Mouse (Mus musculus) lung, postnatal 0 days (tissue): ENCODE results near the gene Rpl41. TPM values are rescaled to one million over a fixed set of nuclear protein-coding genes. Genes with fewer than 3 reads are reported as not detected.

Experiments
- ATAC-seq: fragments of 200-750 bp; cut with Nextera tagmentation; 2 replicates; pipeline ENCODE4 v1.8.0; 2017; ENCODE audit warnings: moderate library complexity
- DNase-seq: peaks from one replicate; pipeline ENCODE4 v3.0.0-alpha.2; 2016; ENCODE audit warnings: low spot score
- H3K27ac ChIP-seq: fragments of 300-500 bp; sonication (generic); 2 replicates; pipeline ENCODE4 v1.5.1; 2014; ENCODE audit warnings: antibody characterized with exemption, mild to moderate bottlenecking, low read length, mixed read lengths
- H3K27me3 ChIP-seq: fragments of 300-500 bp; sonication (generic); replicated peaks from 2 replicates; pipeline ENCODE4 v1.6.1; 2014; ENCODE audit warnings: low read length, mixed read lengths; ENCODE audit not compliant: insufficient read depth
- H3K36me3 ChIP-seq: fragments of 300-500 bp; sonication (generic); 2 replicates; pipeline ENCODE4 v1.6.1; 2014; ENCODE audit warnings: low read length, mixed read lengths; ENCODE audit not compliant: insufficient read depth
- H3K4me1 ChIP-seq: fragments of 300-500 bp; sonication (generic); 2 replicates; pipeline ENCODE4 v1.6.1; 2014; ENCODE audit warnings: antibody characterized with exemption, low read depth, low read length, mixed read lengths; ENCODE audit not compliant: insufficient read depth
- H3K4me2 ChIP-seq: fragments of 300-500 bp; sonication (generic); replicated peaks from 2 replicates; pipeline ENCODE4 v1.6.1; 2014; ENCODE audit warnings: low read depth, mild to moderate bottlenecking, low read length, moderate library complexity, mixed read lengths
- H3K4me3 ChIP-seq: fragments of 300-500 bp; sonication (generic); 2 replicates; pipeline ENCODE4 v1.5.1; 2014; ENCODE audit warnings: low read depth, low read length
- H3K9ac ChIP-seq: fragments of 300-500 bp; sonication (generic); replicated peaks from 2 replicates; pipeline ENCODE4 v1.6.1; 2014; ENCODE audit warnings: low read depth, mild to moderate bottlenecking
- H3K9me3 ChIP-seq: fragments of 300-500 bp; sonication (generic); 2 replicates; pipeline ENCODE4 v1.6.1; 2016; ENCODE audit warnings: low read length, mixed read lengths
- CTCF ChIP-seq: IDR thresholded peaks from 2 replicates; pipeline ENCODE4 v1.5.1; 2016; ENCODE audit warnings: antibody characterized with exemption, mild to moderate bottlenecking
- EP300 ChIP-seq: IDR thresholded peaks from 2 replicates; pipeline ENCODE4 v1.6.1; 2016; ENCODE audit warnings: antibody characterized with exemption, mild to moderate bottlenecking, control low read depth
- WGBS: fragments of 180-500 bp; shearing (Covaris S2); extraction: QIAGEN DNeasy Blood & Tissue Kit; methylation state at CpG from one replicate; pipeline ENCODE4 v1.1.7; 2014; 5-methylcytosine and 5-hydroxymethylcytosine counted together
- polyA plus RNA-seq: library from polyadenylated mRNA; unstranded; fragments of >200 nt; fragmentation: Nextera tagmentation; extraction: Ambion mirVana; gene quantifications from 2 replicates; pipeline ENCODE4 v1.2.1, GENCODE M21; 2015

Rpl41 gene
- polyA plus RNA-seq, 1 experiment from 2014 or later: 3,267 TPM

DNA sequence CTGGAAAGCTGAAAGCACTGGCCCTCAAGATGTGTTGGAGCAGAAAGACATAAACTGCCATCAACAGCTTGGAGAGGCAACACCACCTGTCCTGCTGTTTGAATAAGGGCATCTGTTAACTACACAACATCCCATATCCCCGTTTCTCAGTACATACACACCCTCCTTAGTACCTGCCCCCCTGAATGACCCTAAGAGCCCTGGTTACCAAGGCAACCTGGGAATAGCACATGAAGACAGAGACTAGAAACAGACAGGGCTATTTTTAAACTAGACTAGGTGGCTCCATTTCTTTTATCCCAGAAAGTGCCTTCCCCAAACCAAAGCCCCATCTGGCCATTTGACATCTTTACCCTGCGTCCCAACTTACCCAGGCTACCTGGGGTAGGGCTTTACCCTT lies 6.0 kb downstream of the Rpl41 start:
- Histone ChIP-seq H3K4me1 (no peaks in the 10 kb centered on the region; the same call in 1 of the 2 replicates), H3K4me3 (no peak overlapping the region), H3K27ac (no peak overlapping the region), H3K9ac (no peak overlapping the region), H3K9me3 (no peaks in the 10 kb centered on the region), H3K36me3 (peaks cover 23% of the 10 kb centered on the region; the same call in 1 of the 2 replicates), H3K27me3 (no peaks in the 10 kb centered on the region), H3K4me2 (no peak overlapping the region)
- DNase-seq (no peak), ATAC-seq (no peak)
- no peak for TF ChIP-seq EP300
- no peak for TF ChIP-seq CTCF
- 53% methylated on average over 2 of the region's 2 CpGs for WGBS

DNA sequence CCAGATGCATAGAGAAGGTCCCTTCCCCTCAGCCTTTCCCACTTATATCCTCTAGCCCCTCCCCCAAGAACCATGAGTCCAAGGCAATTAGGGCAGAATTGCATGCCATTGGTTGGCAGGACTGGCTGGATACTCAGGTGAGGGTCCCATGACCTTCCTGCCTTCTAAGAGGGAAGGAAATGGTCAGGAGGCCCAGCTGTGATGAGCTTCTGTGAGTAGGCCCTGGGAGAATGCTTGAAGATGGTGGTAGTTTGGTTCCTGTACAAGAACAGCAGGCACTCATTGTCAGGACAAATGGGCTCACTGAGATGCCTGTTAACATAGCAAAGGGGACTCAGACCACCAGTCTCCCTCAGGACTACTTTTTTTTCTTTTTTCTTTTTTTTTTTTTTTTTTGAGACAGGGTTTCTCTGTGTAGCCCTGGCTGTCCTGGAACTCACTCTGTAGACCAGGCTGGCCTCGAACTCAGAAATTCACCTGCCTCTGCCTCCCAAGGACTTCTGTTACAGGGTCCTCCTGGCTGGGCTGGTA lies 10.7 kb downstream of the Rpl41 start:
- TF ChIP-seq CTCF (no peak), EP300 (no peak)
- no peak for ATAC-seq
- no peaks in the 10 kb centered on the region for H3K27me3 ChIP-seq
- no peak for DNase-seq
- no peaks in the 10 kb centered on the region for H3K9me3 ChIP-seq
- H3K27ac ChIP-seq: no peak overlapping the region
- H3K36me3 ChIP-seq: peaks cover 6% of the 10 kb centered on the region; the same call in 1 of the 2 replicates
- no peaks in the 10 kb centered on the region for H3K4me1 ChIP-seq
- no peak overlapping the region for H3K4me3 ChIP-seq
- H3K4me2 ChIP-seq: no peak overlapping the region
- H3K9ac ChIP-seq: no peak overlapping the region
- 100% methylated on average over 1 of the region's 1 CpGs for WGBS

DNA sequence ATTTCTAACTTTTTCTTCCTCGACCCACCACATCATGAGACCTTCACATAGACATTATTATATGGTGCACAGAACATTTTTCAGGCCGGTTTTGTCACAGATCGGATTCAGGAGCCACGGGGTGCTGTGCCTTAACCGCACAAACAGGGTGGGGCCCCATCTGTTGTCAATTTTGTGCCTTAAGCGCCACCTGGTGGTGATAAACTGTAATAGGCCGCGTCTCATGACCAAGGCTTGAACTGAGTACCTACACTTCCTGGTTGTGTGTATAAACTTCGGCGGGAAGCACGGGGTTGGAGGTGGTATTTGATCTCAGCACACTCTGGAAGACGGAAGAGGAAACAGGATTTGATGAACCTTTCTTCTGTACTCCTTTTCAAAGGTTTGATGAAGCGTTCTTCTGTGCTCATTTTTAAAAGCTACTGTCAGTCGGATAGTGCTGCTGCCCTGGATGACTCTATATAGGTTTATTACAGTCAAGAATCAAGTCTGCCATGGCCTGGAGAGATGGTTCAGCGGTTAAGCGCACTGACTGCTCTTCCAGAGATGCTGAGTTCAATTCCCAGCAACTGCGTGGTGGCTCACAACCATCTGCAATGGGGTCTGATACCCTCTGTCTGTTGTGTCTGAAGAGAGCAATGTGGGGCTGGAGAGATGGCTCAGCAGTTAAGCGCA lies 12.7 kb downstream of the Rpl41 start:
- Histone ChIP-seq H3K36me3 (no peaks in the 10 kb centered on the region), H3K27ac (no peak overlapping the region), H3K4me2 (peak overlapping the region; percentile 29), H3K9me3 (no peaks in the 10 kb centered on the region), H3K27me3 (no peaks in the 10 kb centered on the region), H3K9ac (no peak overlapping the region), H3K4me3 (no peak overlapping the region), H3K4me1 (no peaks in the 10 kb centered on the region)
- no peak for TF ChIP-seq EP300
- TF ChIP-seq CTCF: peak; percentile 91
- 14% methylated on average over 18 of the region's 18 CpGs for WGBS
- ATAC-seq (peak; percentile 98), DNase-seq (peak; percentile 95)

DNA sequence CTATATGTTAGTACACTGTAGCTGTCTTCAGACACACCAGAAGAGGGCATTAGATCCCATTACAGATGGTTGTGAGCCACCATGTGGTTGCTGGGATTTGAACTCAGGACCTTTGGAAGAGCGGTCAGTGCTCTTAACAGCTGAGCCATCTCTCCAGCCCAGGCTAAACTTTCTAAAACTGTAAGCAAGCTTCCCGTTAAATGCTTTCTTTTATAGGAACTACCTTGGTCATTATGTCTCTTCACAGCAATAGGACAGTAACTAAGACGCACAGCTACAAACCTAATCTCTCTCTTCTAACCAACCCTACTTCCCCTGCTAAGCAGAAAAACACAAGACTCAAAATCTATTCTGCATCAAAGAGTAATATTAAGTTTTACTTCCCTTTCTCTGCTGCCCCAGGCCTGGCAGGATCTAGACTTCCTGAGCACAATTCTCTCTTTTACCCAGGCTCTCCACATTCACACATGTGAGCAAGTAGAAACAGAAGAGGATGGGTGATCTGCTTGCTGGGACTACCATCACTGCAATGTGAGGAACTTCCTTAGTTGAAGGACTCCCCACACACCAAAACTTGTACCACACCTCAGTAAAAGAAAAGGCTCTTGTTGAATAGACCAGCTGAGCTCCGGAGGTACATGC lies 13.4 kb downstream of the Rpl41 start:
- Histone ChIP-seq H3K27ac (peak overlapping the region; percentile 49; the same call in 1 of the 2 replicates), H3K9ac (no peak overlapping the region), H3K4me1 (no peaks in the 10 kb centered on the region), H3K27me3 (no peaks in the 10 kb centered on the region), H3K9me3 (no peaks in the 10 kb centered on the region), H3K36me3 (no peaks in the 10 kb centered on the region), H3K4me3 (no peak overlapping the region), H3K4me2 (peak overlapping the region; percentile 29)
- TF ChIP-seq CTCF: no peak
- TF ChIP-seq EP300: no peak
- WGBS: 74% methylated on average over 4 of the region's 4 CpGs
- no peak; the same call in 1 of the 2 replicates for ATAC-seq
- DNase-seq: no peak

DNA sequence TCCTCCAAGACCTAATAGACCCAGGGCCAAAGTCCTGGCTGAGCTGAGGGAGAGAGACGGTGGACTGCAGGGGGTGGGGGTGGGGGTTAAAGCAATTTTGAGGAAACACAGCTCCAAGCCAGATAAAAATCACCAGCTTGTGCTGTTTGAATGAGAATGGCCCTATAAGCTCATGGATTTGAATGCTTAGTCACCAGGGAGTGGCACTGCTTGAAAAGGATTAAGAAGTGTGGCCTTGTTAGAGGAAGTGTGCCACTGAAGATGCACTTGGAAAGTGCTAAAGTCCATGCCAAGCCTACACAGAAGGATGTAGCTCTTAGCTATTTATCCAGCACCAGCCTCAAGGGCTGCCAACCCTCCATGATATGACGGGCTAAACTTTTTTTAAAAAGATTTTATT lies 13.9 kb downstream of the Rpl41 start:
- TF ChIP-seq CTCF: no peak
- no peak for TF ChIP-seq EP300
- Histone ChIP-seq H3K27ac (no peak overlapping the region), H3K4me1 (no peaks in the 10 kb centered on the region), H3K9me3 (no peaks in the 10 kb centered on the region), H3K36me3 (no peaks in the 10 kb centered on the region), H3K27me3 (no peaks in the 10 kb centered on the region), H3K9ac (no peak overlapping the region), H3K4me3 (no peak overlapping the region), H3K4me2 (no peak overlapping the region)
- WGBS: 77% methylated on average over 2 of the region's 2 CpGs
- DNase-seq (no peak), ATAC-seq (no peak)
